Mouse (Mus musculus): Measurements from ENCODE around the gene Olfr691. TPM values are rescaled to one million over a fixed set of nuclear protein-coding genes. Genes with fewer than 3 reads are reported as not detected.
"Not testable (repeated sequence)": the region's sequence is repeated elsewhere in the genome, so short reads cannot be mapped to it uniquely, and the experiment has no call there.

Gene Olfr691
- polyA plus RNA-seq, 1 experiment from 2014 or later, result not detected

DNA sequence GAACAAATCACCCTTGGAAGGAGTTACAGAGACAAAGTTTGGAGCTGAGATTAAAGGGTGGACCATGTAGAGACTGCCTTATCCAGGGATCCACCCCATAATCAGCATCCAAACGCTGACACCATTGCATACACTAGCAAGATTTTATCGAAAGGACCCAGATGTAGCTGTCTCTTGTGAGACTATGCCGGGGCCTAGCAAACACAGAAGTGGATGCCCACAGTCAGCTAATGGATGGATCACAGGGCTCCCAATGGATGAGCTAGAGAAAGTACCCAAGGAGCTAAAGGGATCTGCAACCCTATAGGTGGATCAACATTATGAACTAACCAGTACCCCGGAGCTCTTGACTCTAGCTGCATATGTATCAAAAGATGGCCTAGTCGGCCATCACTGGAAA is 14.0 kb upstream of the Olfr691 start:
- not testable (repeated sequence) for H3K27ac ChIP-seq; H3K9me3 ChIP-seq; ATAC-seq (ENCODE audit: borderline replicate concordance, extremely low read depth, low FRiP score, low TSS enrichment); H3K4me2 ChIP-seq; H3K4me1 ChIP-seq; H3K4me3 ChIP-seq; H3K9ac ChIP-seq; H3K27me3 ChIP-seq; H3K36me3 ChIP-seq
- no CpG with 5 or more reads among the region's 5 CpGs for WGBS

DNA sequence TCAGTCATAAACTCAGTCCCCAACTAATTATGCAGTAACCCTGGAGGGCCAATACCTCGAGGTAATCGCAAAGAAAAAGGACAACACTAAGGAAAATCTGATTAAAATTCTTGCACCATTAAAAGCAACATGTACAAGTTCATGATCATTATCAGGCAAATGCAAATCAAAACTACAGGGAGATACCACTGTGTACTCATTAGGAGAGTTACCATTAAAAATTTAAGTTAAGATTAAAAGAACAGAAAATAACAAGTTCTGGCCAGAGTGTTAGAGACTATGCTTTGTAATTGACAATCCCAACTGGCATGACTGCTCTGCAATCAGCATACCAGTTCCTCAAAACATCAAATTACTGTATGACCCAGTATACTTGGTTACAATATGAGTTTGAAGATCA is 682 bp upstream of the Olfr691 start:
- WGBS, result 74% methylated on average over 2 of the region's 2 CpGs
- H3K4me2 ChIP-seq, result no peak overlapping the region
- no peaks in the 10 kb centered on the region for H3K9me3 ChIP-seq
- H3K27me3 ChIP-seq, result no peaks in the 10 kb centered on the region
- ATAC-seq (ENCODE audit: borderline replicate concordance, extremely low read depth, low FRiP score, low TSS enrichment), result no peak
- H3K9ac ChIP-seq, result no peak overlapping the region
- H3K4me1 ChIP-seq, result no peaks in the 10 kb centered on the region
- no peak overlapping the region for H3K4me3 ChIP-seq
- no peak overlapping the region for H3K27ac ChIP-seq
- H3K36me3 ChIP-seq, result no peaks in the 10 kb centered on the region

DNA sequence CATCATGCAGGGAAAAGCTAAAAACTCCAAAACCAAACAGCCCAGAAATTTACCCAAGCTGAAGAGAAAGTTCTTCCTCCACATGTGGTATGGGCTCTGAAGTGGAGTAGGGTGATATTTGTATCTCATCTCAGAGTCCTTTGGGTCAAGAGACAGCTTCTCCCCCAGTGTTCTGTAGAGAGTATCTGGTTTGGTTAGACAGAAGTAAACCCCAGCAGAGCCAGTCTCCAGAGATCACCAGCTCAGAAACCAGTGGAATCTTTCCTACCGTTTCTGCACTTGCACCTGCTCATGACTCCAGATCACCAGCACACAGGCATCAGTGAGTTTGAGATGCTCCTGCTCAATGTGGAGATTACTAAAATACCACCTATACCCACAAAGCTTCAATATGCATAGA is 8.1 kb downstream of the Olfr691 start, which contains the start of gene Olfr690:
Gene Olfr690 (minus strand): TSS at position 101 of the 400 bp plus-strand sequence.
- Histone ChIP-seq H3K36me3 (no peaks in the 10 kb centered on the region), H3K4me3 (no peak within 1 kb of the TSS), H3K4me2 (no peak within 1 kb of the TSS), H3K9ac (no peak within 1 kb of the TSS), H3K27ac (no peak within 1 kb of the TSS), H3K4me1 (no peaks in the 10 kb centered on the region), H3K27me3 (no peaks in the 10 kb centered on the region), H3K9me3 (no peaks in the 10 kb centered on the region)
- 82% methylated on average over 1 of the region's 1 CpGs for WGBS
- ATAC-seq (ENCODE audit: borderline replicate concordance, extremely low read depth, low FRiP score, low TSS enrichment), result no peak

- Histone ChIP-seq H3K36me3 (no peaks in the 10 kb centered on the region), H3K9me3 (no peaks in the 10 kb centered on the region), H3K27me3 (no peaks in the 10 kb centered on the region), H3K9ac (no peak overlapping the region), H3K4me1 (no peaks in the 10 kb centered on the region), H3K4me2 (no peak overlapping the region), H3K27ac (no peak overlapping the region), H3K4me3 (no peak overlapping the region)
- ATAC-seq (ENCODE audit: borderline replicate concordance, extremely low read depth, low FRiP score, low TSS enrichment), result no peak
- WGBS, result 65% methylated on average over 2 of the region's 2 CpGs
Observed at GRCm38 (mm10) chr7:105325302-105325701, 16.8 kb downstream of the Olfr691 start.

GRCm38 (mm10) chr7:105310865-105311264 is 31.2 kb downstream of the Olfr691 start, which contains the start of gene Olfr689:
Olfr689 (plus strand) TSS chr7:105311165.
- Histone ChIP-seq H3K27me3 (no peaks in the 10 kb centered on the region), H3K36me3 (no peaks in the 10 kb centered on the region), H3K4me3 (no peak within 1 kb of the TSS), H3K4me2 (no peak within 1 kb of the TSS), H3K4me1 (no peaks in the 10 kb centered on the region), H3K9me3 (no peaks in the 10 kb centered on the region), H3K9ac (no peak within 1 kb of the TSS), H3K27ac (no peak within 1 kb of the TSS)
- 79% methylated on average over 1 of the region's 1 CpGs for WGBS
- no peak for ATAC-seq (ENCODE audit: borderline replicate concordance, extremely low read depth, low FRiP score, low TSS enrichment)

- Histone ChIP-seq H3K4me1 (no peaks in the 10 kb centered on the region), H3K9ac (no peak overlapping the region), H3K4me2 (no peak overlapping the region), H3K27ac (no peak overlapping the region), H3K27me3 (no peaks in the 10 kb centered on the region), H3K9me3 (no peaks in the 10 kb centered on the region), H3K4me3 (no peak overlapping the region), H3K36me3 (no peaks in the 10 kb centered on the region)
- no peak for ATAC-seq (ENCODE audit: borderline replicate concordance, extremely low read depth, low FRiP score, low TSS enrichment)
Observed at GRCm38 (mm10) chr7:105290051-105290450, 52.0 kb downstream of the Olfr691 start.

DNA sequence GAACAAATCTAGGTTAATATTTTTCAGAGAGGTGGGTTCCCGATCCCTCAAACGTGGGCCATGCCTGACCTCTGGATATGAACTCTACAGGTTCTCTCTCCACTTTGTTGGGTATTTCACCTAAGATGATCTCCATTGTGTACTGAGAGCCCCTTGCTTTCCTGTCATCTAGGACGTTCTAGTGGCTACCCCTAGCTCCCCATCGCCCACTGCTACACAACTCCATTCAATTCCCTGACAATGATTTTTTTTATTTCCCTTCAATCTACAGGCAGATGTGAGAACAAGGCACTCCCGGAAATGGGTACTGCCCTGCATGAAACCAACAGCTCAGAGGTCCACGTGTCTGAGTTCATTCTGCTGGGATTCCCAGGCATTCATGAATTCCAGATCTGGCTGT is 54.3 kb downstream of the Olfr691 start, which contains the start of gene Olfr688:
Gene Olfr688 (plus strand): TSS at position 301 of the 400 bp plus-strand sequence.
- Histone ChIP-seq H3K36me3 (no peaks in the 10 kb centered on the region), H3K4me2 (no peak within 1 kb of the TSS), H3K27me3 (no peaks in the 10 kb centered on the region), H3K4me3 (no peak within 1 kb of the TSS), H3K9me3 (no peaks in the 10 kb centered on the region), H3K4me1 (no peaks in the 10 kb centered on the region), H3K27ac (no peak within 1 kb of the TSS), H3K9ac (no peak within 1 kb of the TSS)
- 76% methylated on average over 6 of the region's 6 CpGs for WGBS
- no peak for ATAC-seq (ENCODE audit: borderline replicate concordance, extremely low read depth, low FRiP score, low TSS enrichment)

Other genes with a start within 250 kb of the Olfr691 start
- not detected in 2 replicates for gene Olfr680-ps1, start 249.5 kb downstream of the Olfr691 start, polyA plus RNA-seq (2015; fragmentation: Nextera tagmentation; extraction: Ambion mirVana)
- gene Olfr681, start 225.4 kb downstream of the Olfr691 start, polyA plus RNA-seq (2015; fragmentation: Nextera tagmentation; extraction: Ambion mirVana), result not detected in 2 replicates
- gene Olfr683, start 195.3 kb downstream of the Olfr691 start, polyA plus RNA-seq (2015; fragmentation: Nextera tagmentation; extraction: Ambion mirVana), result not detected in 2 replicates
- not detected in 2 replicates for gene Olfr684, start 178.6 kb downstream of the Olfr691 start, polyA plus RNA-seq (2015; fragmentation: Nextera tagmentation; extraction: Ambion mirVana)
- not detected in 2 replicates for gene Olfr685, start 156.3 kb downstream of the Olfr691 start, polyA plus RNA-seq (2015; fragmentation: Nextera tagmentation; extraction: Ambion mirVana)
- gene Olfr686, start 134.8 kb downstream of the Olfr691 start, polyA plus RNA-seq (2015; fragmentation: Nextera tagmentation; extraction: Ambion mirVana), result not detected in 2 replicates
- not detected in 2 replicates for gene Olfr688, start 54.2 kb downstream of the Olfr691 start, polyA plus RNA-seq (2015; fragmentation: Nextera tagmentation; extraction: Ambion mirVana)
- not detected in 2 replicates for gene Olfr689, start 31.1 kb downstream of the Olfr691 start, polyA plus RNA-seq (2015; fragmentation: Nextera tagmentation; extraction: Ambion mirVana)
- gene Olfr690, start 8.2 kb downstream of the Olfr691 start, polyA plus RNA-seq (2015; fragmentation: Nextera tagmentation; extraction: Ambion mirVana), result not detected in 2 replicates
- not detected in 2 replicates for gene Olfr692, start 26.0 kb upstream of the Olfr691 start, polyA plus RNA-seq (2015; fragmentation: Nextera tagmentation; extraction: Ambion mirVana)
- gene Gm5901, start 32.8 kb upstream of the Olfr691 start, polyA plus RNA-seq (2015; fragmentation: Nextera tagmentation; extraction: Ambion mirVana), result not detected in 2 replicates
- 40.3 and 41.0 TPM in 2 replicates for gene Fam160a2, start 57.8 kb upstream of the Olfr691 start, polyA plus RNA-seq (2015; fragmentation: Nextera tagmentation; extraction: Ambion mirVana)
- not detected in 2 replicates for gene Cnga4, start 62.3 kb upstream of the Olfr691 start, polyA plus RNA-seq (2015; fragmentation: Nextera tagmentation; extraction: Ambion mirVana)
- 0.21 and 0.29 TPM in 2 replicates for gene Cckbr, start 83.5 kb upstream of the Olfr691 start, polyA plus RNA-seq (2015; fragmentation: Nextera tagmentation; extraction: Ambion mirVana)
- 106 and 110 TPM in 2 replicates for gene Cavin3, start 140.0 kb upstream of the Olfr691 start, polyA plus RNA-seq (2015; fragmentation: Nextera tagmentation; extraction: Ambion mirVana)
- 36.9 and 40.0 TPM in 2 replicates for gene Smpd1, start 212.1 kb upstream of the Olfr691 start, polyA plus RNA-seq (2015; fragmentation: Nextera tagmentation; extraction: Ambion mirVana)
- 43.6 and 47.8 TPM in 2 replicates for gene Apbb1, start 239.4 kb upstream of the Olfr691 start, polyA plus RNA-seq (2015; fragmentation: Nextera tagmentation; extraction: Ambion mirVana)